ENCODE assay signal across 9 mouse cellular contexts in the genomic region with DNA sequence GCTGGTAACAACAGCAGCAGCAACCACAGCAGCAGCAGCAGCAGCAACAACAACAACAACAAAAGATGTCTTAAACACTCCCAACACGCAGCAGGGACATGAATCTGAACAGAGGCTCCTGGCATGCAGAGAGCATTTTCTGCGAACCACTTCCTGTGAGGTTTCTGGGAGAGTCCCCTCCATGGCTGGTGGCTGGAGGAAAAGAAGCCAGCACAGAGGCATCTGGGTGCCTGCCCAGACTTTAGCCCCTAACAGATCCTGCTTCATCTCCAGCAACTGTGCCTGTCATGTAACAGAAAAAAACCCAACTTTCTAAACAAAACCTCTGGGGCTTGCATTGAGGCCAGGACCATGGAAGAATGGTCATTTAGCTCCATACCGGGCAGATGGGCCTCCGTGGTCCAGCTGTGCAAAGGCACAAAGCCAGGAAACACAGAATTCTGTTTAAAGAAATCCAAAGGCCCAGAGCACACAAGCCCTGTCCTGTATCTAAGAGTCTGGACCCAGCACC. TPM values are rescaled to one million over a fixed set of nuclear protein-coding genes. Genes with fewer than 3 reads are reported as not detected.
DNase-seq lines count a peak whose midpoint lies in the region; ATAC-seq lines count a peak whose summit lies in the region.
"Had no signal": no experiment of that assay in that cellular context is flagged by ENCODE, and none has a peak within 500 bp of the region (broad histone marks: within the 10 kb centered on the region; RNA-seq: fewer than 3 reads in every experiment).

No protein-coding gene starts in this region.

- peaks cover 46% of the 10 kb centered on the region for H3K4me1 ChIP-seq in kidney, embryonic 14.5 days (ENCODE audit: control insufficient read depth, insufficient read depth, low read length)
- H3K4me1 ChIP-seq in embryonic facial prominence, embryonic 13.5 days = peaks cover 62% of the 10 kb centered on the region
- H3K4me1 ChIP-seq in liver, embryonic 16.5 days (ENCODE audit: control insufficient read depth, low read depth, low read length) = peaks cover 7% of the 10 kb centered on the region

- ATAC-seq in kidney, embryonic 14.5 days (ENCODE audit: low FRiP score, low TSS enrichment) = no peak
- no peak for ATAC-seq in embryonic facial prominence, embryonic 13.5 days (ENCODE audit: insufficient number of reproducible peaks, insufficient read depth, low FRiP score, low TSS enrichment, low read depth)
- no peak for ATAC-seq in liver, embryonic 16.5 days (ENCODE audit: low read depth)
- ATAC-seq in megakaryocyte, adult 5-6 weeks (ENCODE audit: poor library complexity, severe bottlenecking) = no peak

- H3K36me3 ChIP-seq in kidney, embryonic 14.5 days (ENCODE audit: control insufficient read depth, insufficient read depth, low read length) = no peaks in the 10 kb centered on the region; the same call in 1 of the 2 replicates
- peaks cover 5% of the 10 kb centered on the region; the same call in 1 of the 2 replicates for H3K36me3 ChIP-seq in embryonic facial prominence, embryonic 13.5 days
- no peaks in the 10 kb centered on the region for H3K36me3 ChIP-seq in liver, embryonic 16.5 days (ENCODE audit: control insufficient read depth, insufficient read depth)

- WGBS in kidney, embryonic 14.5 days = 64% methylated on average over 4 of the region's 4 CpGs
- 60% methylated on average over 4 of the region's 4 CpGs for WGBS in embryonic facial prominence, embryonic 13.5 days
- WGBS in liver, embryonic 16.5 days (ENCODE audit: insufficient replicate concordance) = 16% methylated on average over 4 of the region's 4 CpGs

- no peak overlapping the region for H3K4me3 ChIP-seq in kidney, embryonic 14.5 days (ENCODE audit: low read length)
- H3K4me3 ChIP-seq in embryonic facial prominence, embryonic 13.5 days = no peak overlapping the region
- H3K4me3 ChIP-seq in liver, embryonic 16.5 days (ENCODE audit: low read depth, low read length) = no peak overlapping the region

- DNase-seq in kidney, adult 18-20 months = no peak
- DNase-seq in heart, postnatal 4 days = peak; percentile 70
- DNase-seq in c-Kit-positive CD71-positive TER-119-positive erythroid progenitor cells, embryonic 14.5 days (ENCODE audit: low spot score) = no peak
- DNase-seq in thymus, postnatal 10 days (ENCODE audit: low spot score in 2 of 2) = no peak

- H3K9ac ChIP-seq in kidney, embryonic 14.5 days (ENCODE audit: low read depth, low read length) = no peak overlapping the region
- H3K9ac ChIP-seq in embryonic facial prominence, embryonic 13.5 days = no peak overlapping the region
- H3K9ac ChIP-seq in liver, embryonic 16.5 days (ENCODE audit: low read depth, low read length) = no peak overlapping the region

- peak overlapping the region; percentile 43; the same call in 1 of the 2 replicates for H3K27ac ChIP-seq in kidney, embryonic 14.5 days (ENCODE audit: low read depth, low read length)
- peak overlapping the region; percentile 68 for H3K27ac ChIP-seq in embryonic facial prominence, embryonic 13.5 days
- H3K27ac ChIP-seq in liver, embryonic 16.5 days (ENCODE audit: low read length) = peak overlapping the region; percentile 39; the same call in 1 of the 2 replicates

- no peak overlapping the region for H3K4me2 ChIP-seq in kidney, embryonic 14.5 days (replicated peaks; ENCODE audit: low read depth, low read length)
- H3K4me2 ChIP-seq in embryonic facial prominence, embryonic 13.5 days = no peak overlapping the region
- no peak overlapping the region for H3K4me2 ChIP-seq in liver, embryonic 16.5 days (ENCODE audit: low read depth, low read length)

- H3K9me3 ChIP-seq in kidney, embryonic 14.5 days (ENCODE audit: control insufficient read depth, low read length) = no peaks in the 10 kb centered on the region
- H3K9me3 ChIP-seq in embryonic facial prominence, embryonic 13.5 days = no peaks in the 10 kb centered on the region
- H3K9me3 ChIP-seq in liver, embryonic 16.5 days (replicated peaks; ENCODE audit: control insufficient read depth, low read length) = no peaks in the 10 kb centered on the region

- H3K27me3 ChIP-seq in kidney, embryonic 14.5 days (ENCODE audit: control insufficient read depth, insufficient read depth, low read length) = no peaks in the 10 kb centered on the region
- no peaks in the 10 kb centered on the region for H3K27me3 ChIP-seq in embryonic facial prominence, embryonic 13.5 days
- H3K27me3 ChIP-seq in liver, embryonic 16.5 days (ENCODE audit: control insufficient read depth, insufficient read depth, low read depth, low read length) = no peaks in the 10 kb centered on the region

RNA-seq across cellular contexts. Expression of gene Col4a2, which starts 34.4 kb away (rescaled TPM):
- polyA plus RNA-seq in kidney, embryonic 14.5 days (2014; fragmentation: Nextera tagmentation; extraction: Ambion mirVana) = 45.1 and 82.2 TPM in 2 replicates
- polyA plus RNA-seq in embryonic facial prominence, embryonic 13.5 days (2015; fragmentation: Nextera tagmentation; extraction: Ambion mirVana) = 58.8 and 62.0 TPM in 2 replicates
- 100 to 1,000 TPM; 558 to 588 TPM for total RNA-seq in heart, postnatal 4 days (2021)
- 7.2 and 9.2 TPM in 2 replicates for polyA plus RNA-seq in liver, embryonic 16.5 days (2015; fragmentation: Nextera tagmentation; extraction: Ambion mirVana)
- 0.02 and 0.07 TPM in 2 replicates for total RNA-seq in megakaryocyte, adult 5-6 weeks (2015)
- total RNA-seq in megakaryocyte, adult 5-6 weeks (2017) = 0.15 and 0.73 TPM in 2 replicates

RNA-seq across cellular contexts. Expression of gene Col4a1, which starts 34.5 kb away (rescaled TPM):
- 169 and 322 TPM in 2 replicates for polyA plus RNA-seq in kidney, embryonic 14.5 days (2014; fragmentation: Nextera tagmentation; extraction: Ambion mirVana)
- 121 and 137 TPM in 2 replicates for polyA plus RNA-seq in embryonic facial prominence, embryonic 13.5 days (2015; fragmentation: Nextera tagmentation; extraction: Ambion mirVana)
- total RNA-seq in heart, postnatal 4 days (2021) = 1,000 to 10,000 TPM; 1,026 to 1,084 TPM
- 21.1 and 25.7 TPM in 2 replicates for polyA plus RNA-seq in liver, embryonic 16.5 days (2015; fragmentation: Nextera tagmentation; extraction: Ambion mirVana)
- total RNA-seq in megakaryocyte, adult 5-6 weeks (2015) = 0.30 and 1.3 TPM in 2 replicates
- 0.04 and 1.1 TPM in 2 replicates for total RNA-seq in megakaryocyte, adult 5-6 weeks (2017)
- total RNA-seq: MEL had no signal
